Mouse (Mus musculus): ENCODE results near the gene Actr8. TPM values are rescaled to one million over a fixed set of nuclear protein-coding genes. Genes with fewer than 3 reads are reported as not detected.

Gene Actr8
- polyA plus RNA-seq, 1 experiment = 21.8 TPM

- H3K4me3 ChIP-seq (replicated peaks; ENCODE audit: control insufficient read depth, low read depth, low read length) = no peak overlapping the region
- no peaks in the 10 kb centered on the region for H3K4me1 ChIP-seq (ENCODE audit: control insufficient read depth, insufficient read depth, low read length)
- no peak overlapping the region for H3K27ac ChIP-seq (ENCODE audit: control insufficient read depth, insufficient read depth, low read depth, low read length, poor library complexity)
- 76% methylated on average over 13 of the region's 13 CpGs for WGBS
- TF ChIP-seq CTCF (IDR thresholded peaks at IDR 0.05; ENCODE audit: control insufficient read depth, insufficient read depth, low read length) (no peak), POLR2A (IDR thresholded peaks at IDR 0.05; ENCODE audit: borderline replicate concordance, control insufficient read depth, low read depth, low read length) (no peak)
These were observed 20.8 kb downstream of the Actr8 start for GRCm38 (mm10) chr14:29998747-29999474.

GRCm38 (mm10) chr14:29999475-29999811 lies 21.3 kb downstream of the Actr8 start:
- no peak overlapping the region for H3K4me3 ChIP-seq (replicated peaks; ENCODE audit: control insufficient read depth, low read depth, low read length)
- H3K27ac ChIP-seq (ENCODE audit: control insufficient read depth, insufficient read depth, low read depth, low read length, poor library complexity) = no peak overlapping the region
- TF ChIP-seq CTCF (IDR thresholded peaks at IDR 0.05; ENCODE audit: control insufficient read depth, insufficient read depth, low read length) = no peak
- TF ChIP-seq POLR2A (IDR thresholded peaks at IDR 0.05; ENCODE audit: borderline replicate concordance, control insufficient read depth, low read depth, low read length) = no peak
- H3K4me1 ChIP-seq (ENCODE audit: control insufficient read depth, insufficient read depth, low read length) = no peaks in the 10 kb centered on the region
- WGBS = 66% methylated on average over 3 of the region's 3 CpGs

GRCm38 (mm10) chr14:30008733-30009575 lies 30.8 kb downstream of the Actr8 start, which contains the start of the genes Il17rb and Chdh:
Il17rb (minus strand) TSS chr14:30008896.
Chdh (plus strand) TSS chr14:30009023.
- peak within 1 kb of the TSS; percentile 37 for H3K27ac ChIP-seq (ENCODE audit: control insufficient read depth, insufficient read depth, low read depth, low read length, poor library complexity)

DNA sequence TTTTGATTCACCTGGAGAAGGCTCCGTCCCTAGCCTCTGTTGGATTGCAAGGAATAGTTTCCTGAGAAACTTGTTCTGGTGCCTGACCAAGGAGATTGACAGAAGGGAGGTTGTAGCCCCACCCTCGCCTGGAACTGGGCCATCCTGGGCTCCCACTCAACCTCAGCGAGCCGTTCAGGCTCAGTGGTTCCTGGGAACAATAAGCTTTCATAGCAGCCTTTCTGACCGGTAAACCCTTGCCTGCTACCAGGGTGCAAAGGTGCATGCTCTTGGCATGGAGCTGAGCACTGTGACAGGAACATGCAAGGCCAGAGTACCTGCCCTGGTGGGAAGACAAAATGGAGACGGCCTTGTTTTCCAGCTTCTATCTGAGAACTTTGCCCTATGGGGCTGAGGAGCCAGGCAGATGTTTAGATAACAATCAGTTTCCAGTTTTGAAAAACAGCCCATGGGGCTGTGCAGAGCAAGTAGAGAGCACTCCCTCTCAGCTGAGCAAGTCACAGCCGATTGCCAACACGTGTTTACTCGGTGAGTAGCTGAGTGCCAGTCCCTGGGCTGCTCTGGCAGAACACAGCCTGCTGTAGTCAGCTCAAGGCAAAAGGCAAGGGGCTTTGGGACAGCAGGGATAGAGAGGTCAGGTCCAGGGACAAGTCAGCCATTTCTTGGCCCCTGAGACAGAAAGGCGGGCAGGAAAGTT lies 31.9 kb downstream of the Actr8 start:
- no peak for TF ChIP-seq POLR2A (IDR thresholded peaks at IDR 0.05; ENCODE audit: borderline replicate concordance, control insufficient read depth, low read depth, low read length)
- no peak for TF ChIP-seq CTCF (IDR thresholded peaks at IDR 0.05; ENCODE audit: control insufficient read depth, insufficient read depth, low read length)
- no peak overlapping the region; the same call in 1 of the 2 replicates for H3K27ac ChIP-seq (ENCODE audit: control insufficient read depth, insufficient read depth, low read depth, low read length, poor library complexity)
- H3K4me1 ChIP-seq (ENCODE audit: control insufficient read depth, insufficient read depth, low read length) = peaks cover 2% of the 10 kb centered on the region; the same call in 1 of the 2 replicates
- no peak overlapping the region for H3K4me3 ChIP-seq (replicated peaks; ENCODE audit: control insufficient read depth, low read depth, low read length)
- 41% methylated on average over 10 of the region's 10 CpGs for WGBS

More at GRCm38 (mm10) chr14:30008733-30009575, 30.8 kb downstream of the Actr8 start, which contains the start of the genes Il17rb and Chdh:
- 5% methylated on average over 53 of the region's 54 CpGs for WGBS
- TF ChIP-seq POLR2A (IDR thresholded peaks at IDR 0.05; ENCODE audit: borderline replicate concordance, control insufficient read depth, low read depth, low read length) (no peak), CTCF (IDR thresholded peaks at IDR 0.05; ENCODE audit: control insufficient read depth, insufficient read depth, low read length) (no peak)
- Histone ChIP-seq H3K4me3 (replicated peaks; ENCODE audit: control insufficient read depth, low read depth, low read length) (peak within 1 kb of the TSS; percentile 45), H3K4me1 (ENCODE audit: control insufficient read depth, insufficient read depth, low read length) (no peaks in the 10 kb centered on the region)

- H3K27ac ChIP-seq (ENCODE audit: control insufficient read depth, insufficient read depth, low read depth, low read length, poor library complexity) = no peak overlapping the region
- no peak overlapping the region for H3K4me3 ChIP-seq (replicated peaks; ENCODE audit: control insufficient read depth, low read depth, low read length)
- H3K4me1 ChIP-seq (ENCODE audit: control insufficient read depth, insufficient read depth, low read length) = peaks cover 2% of the 10 kb centered on the region; the same call in 1 of the 2 replicates
- WGBS = 73% methylated on average over 10 of the region's 10 CpGs
- TF ChIP-seq POLR2A (IDR thresholded peaks at IDR 0.05; ENCODE audit: borderline replicate concordance, control insufficient read depth, low read depth, low read length) (no peak), CTCF (IDR thresholded peaks at IDR 0.05; ENCODE audit: control insufficient read depth, insufficient read depth, low read length) (no peak)
These were observed 33.9 kb downstream of the Actr8 start for GRCm38 (mm10) chr14:30011886-30012560.

DNA sequence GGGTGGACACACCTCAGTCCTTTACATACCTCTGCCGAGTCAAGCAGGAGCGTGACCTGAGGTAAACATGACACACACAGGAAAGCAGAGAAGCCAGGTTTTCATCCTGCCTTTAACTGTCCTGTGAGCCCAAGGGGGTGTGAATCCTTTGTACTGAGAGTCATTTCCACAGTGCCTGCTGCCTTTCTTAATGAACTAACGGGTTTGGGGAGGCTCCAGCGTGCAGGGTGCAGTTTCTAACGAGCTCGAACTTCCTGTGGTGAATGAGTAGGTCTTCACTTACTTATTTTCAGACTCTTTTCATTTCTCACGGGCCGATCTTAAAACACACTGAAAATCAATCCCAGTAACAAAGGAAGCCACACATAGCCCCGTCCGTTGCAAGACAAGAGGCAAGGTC lies 36.4 kb downstream of the Actr8 start:
- Histone ChIP-seq H3K4me1 (ENCODE audit: control insufficient read depth, insufficient read depth, low read length) (peaks cover 2% of the 10 kb centered on the region; the same call in 1 of the 2 replicates), H3K27ac (ENCODE audit: control insufficient read depth, insufficient read depth, low read depth, low read length, poor library complexity) (peak overlapping the region; percentile 27; the same call in 1 of the 2 replicates), H3K4me3 (replicated peaks; ENCODE audit: control insufficient read depth, low read depth, low read length) (no peak overlapping the region)
- no peak for TF ChIP-seq POLR2A (IDR thresholded peaks at IDR 0.05; ENCODE audit: borderline replicate concordance, control insufficient read depth, low read depth, low read length)
- TF ChIP-seq CTCF (IDR thresholded peaks at IDR 0.05; ENCODE audit: control insufficient read depth, insufficient read depth, low read length) = no peak
- 9% methylated on average over 10 of the region's 10 CpGs for WGBS

- Histone ChIP-seq H3K4me1 (ENCODE audit: control insufficient read depth, insufficient read depth, low read length) (peaks cover 3% of the 10 kb centered on the region; the same call in 1 of the 2 replicates), H3K4me3 (replicated peaks; ENCODE audit: control insufficient read depth, low read depth, low read length) (no peak overlapping the region), H3K27ac (ENCODE audit: control insufficient read depth, insufficient read depth, low read depth, low read length, poor library complexity) (peak overlapping the region; percentile 27; the same call in 1 of the 2 replicates)
- 44% methylated on average over 1 of the region's 1 CpGs for WGBS
- TF ChIP-seq CTCF (IDR thresholded peaks at IDR 0.05; ENCODE audit: control insufficient read depth, insufficient read depth, low read length) (no peak), POLR2A (IDR thresholded peaks at IDR 0.05; ENCODE audit: borderline replicate concordance, control insufficient read depth, low read depth, low read length) (no peak)
These were observed 36.9 kb downstream of the Actr8 start for GRCm38 (mm10) chr14:30015008-30015407.

All from bone marrow, adult 2 months (tissue).